Mouse (Mus musculus) liver, adult 2 months (tissue): ENCODE measurements around the gene Nrip1. TPM values are rescaled to one million over a fixed set of nuclear protein-coding genes. Genes with fewer than 3 reads are reported as not detected.

Experiments used
- DNase-seq: peaks from one replicate; pipeline ENCODE4 v3.0.0-alpha.2; 2011; ENCODE audit warnings: low read depth, low spot score; ENCODE audit errors: extremely low read depth
- H3K27ac ChIP-seq: fragments of 200-500 bp; replicated peaks from 2 replicates; pipeline ENCODE4 v1.5.1; 2012; ENCODE audit warnings: low read depth, mild to moderate bottlenecking, control low read depth, inconsistent platforms, low read length; ENCODE audit not compliant: insufficient read depth
- H3K27me3 ChIP-seq: fragments of 200-500 bp; 2 replicates; pipeline ENCODE4 v1.6.1; 2012; ENCODE audit warnings: mild to moderate bottlenecking, moderate library complexity, low read length, inconsistent platforms; ENCODE audit not compliant: control insufficient read depth, insufficient read depth
- H3K36me3 ChIP-seq: fragments of 200-500 bp; 2 replicates; pipeline ENCODE4 v1.6.1; 2012; ENCODE audit warnings: low read length, inconsistent platforms; ENCODE audit not compliant: control insufficient read depth, insufficient read depth
- H3K4me1 ChIP-seq: fragments of 200-500 bp; 2 replicates; pipeline ENCODE4 v1.6.1; 2011; ENCODE audit warnings: low read length; ENCODE audit not compliant: control insufficient read depth, insufficient read depth
- H3K4me3 ChIP-seq: fragments of 200-500 bp; 2 replicates; pipeline ENCODE4 v1.5.1; 2011; ENCODE audit warnings: low read depth, mild to moderate bottlenecking, control low read depth, low read length, moderate library complexity; ENCODE audit not compliant: insufficient read depth
- H3K79me2 ChIP-seq: fragments of 200-500 bp; 2 replicates; pipeline ENCODE4 v1.6.1; 2012; ENCODE audit warnings: inconsistent platforms, mild to moderate bottlenecking, low read length, moderate library complexity; ENCODE audit not compliant: control insufficient read depth, insufficient read depth
- H3K9ac ChIP-seq: fragments of 200-500 bp; 2 replicates; pipeline ENCODE4 v1.6.1; 2012; ENCODE audit warnings: low read depth, mild to moderate bottlenecking, control low read depth, inconsistent platforms, low read length
- CTCF ChIP-seq: fragments of 200-500 bp; IDR thresholded peaks from 2 replicates; pipeline ENCODE4 v1.5.1; 2011; ENCODE audit warnings: low read depth, low read length, control low read depth
- POLR2A ChIP-seq: fragments of 200-500 bp; IDR thresholded peaks from 2 replicates; pipeline ENCODE4 v1.6.1; 2011; ENCODE audit warnings: low read length, control low read depth; ENCODE audit not compliant: insufficient read depth; ENCODE audit errors: extremely low read depth
- WGBS: fragments of 180-500 bp; shearing (Covaris S2); methylation state at CpG from one replicate; pipeline ENCODE4 v1.1.7; 2018; 5-methylcytosine and 5-hydroxymethylcytosine counted together
- polyA plus RNA-seq: library from polyadenylated mRNA; depleted of rRNA; stranded (reverse); fragments of >200 nt; gene quantifications from 2 replicates; pipeline ENCODE4 v1.2.3, GENCODE M21; 2012; rRNA removed
- total RNA-seq: library from RNA; depleted of rRNA; stranded (reverse); fragments of >200 nt; gene quantifications from 2 replicates; pipeline ENCODE4 v1.2.3, GENCODE M21; 2014; rRNA removed

The Nrip1 gene
- 8.9 and 13.7 TPM in 2 replicates for total RNA-seq
- 2.9 and 3.7 TPM in 2 replicates for polyA plus RNA-seq

- Histone ChIP-seq H3K79me2 (peaks cover 11% of the 10 kb centered on the region), H3K4me1 (peaks cover 8% of the 10 kb centered on the region; the same call in 1 of the 2 replicates), H3K27me3 (no peaks in the 10 kb centered on the region), H3K9ac (peak within 1 kb of the TSS; percentile 99), H3K4me3 (peak within 1 kb of the TSS; percentile 76), H3K36me3 (no peaks in the 10 kb centered on the region), H3K27ac (peak within 1 kb of the TSS; percentile 95)
- peak; percentile 56 for DNase-seq
- WGBS: 0% methylated on average over 9 of the region's 9 CpGs
- TF ChIP-seq CTCF (0 out of 2 replicates have a peak, but pooled peaks have one; percentile 20), POLR2A (0 out of 2 replicates have a peak, but pooled peaks have one; percentile 16)
These were observed at the start of gene Nrip1 for GRCm38 (mm10) chr16:76373671-76374091. TSS of gene Nrip1 (minus strand) at chr16:76373827.

GRCm38 (mm10) chr16:76422531-76422930, 48.9 kb upstream of the Nrip1 start:
- no peaks in the 10 kb centered on the region for H3K79me2 ChIP-seq
- no peak overlapping the region for H3K4me3 ChIP-seq
- no peak overlapping the region for H3K27ac ChIP-seq
- no peaks in the 10 kb centered on the region for H3K27me3 ChIP-seq
- 89% methylated on average over 1 of the region's 1 CpGs for WGBS
- H3K4me1 ChIP-seq: no peaks in the 10 kb centered on the region
- H3K36me3 ChIP-seq: no peaks in the 10 kb centered on the region
- no peak for DNase-seq
- H3K9ac ChIP-seq: no peak overlapping the region
- no peak for TF ChIP-seq POLR2A
- TF ChIP-seq CTCF: no peak

GRCm38 (mm10) chr16:76419849-76420248, 46.2 kb upstream of the Nrip1 start:
- Histone ChIP-seq H3K9ac (no peak overlapping the region), H3K27ac (no peak overlapping the region), H3K27me3 (no peaks in the 10 kb centered on the region), H3K36me3 (no peaks in the 10 kb centered on the region), H3K79me2 (no peaks in the 10 kb centered on the region), H3K4me3 (no peak overlapping the region), H3K4me1 (no peaks in the 10 kb centered on the region)
- WGBS: 84% methylated on average over 8 of the region's 8 CpGs
- DNase-seq: no peak
- TF ChIP-seq CTCF: no peak
- no peak for TF ChIP-seq POLR2A

- H3K4me1 ChIP-seq: no peaks in the 10 kb centered on the region
- DNase-seq: no peak
- TF ChIP-seq CTCF (no peak), POLR2A (no peak)
- 100% methylated on average over 2 of the region's 2 CpGs for WGBS
- H3K79me2 ChIP-seq: no peaks in the 10 kb centered on the region
- no peak overlapping the region for H3K4me3 ChIP-seq
- H3K36me3 ChIP-seq: no peaks in the 10 kb centered on the region
- no peak overlapping the region for H3K27ac ChIP-seq
- H3K27me3 ChIP-seq: no peaks in the 10 kb centered on the region
- H3K9ac ChIP-seq: no peak overlapping the region
These were observed 42.9 kb upstream of the Nrip1 start for GRCm38 (mm10) chr16:76416477-76416876.

- no peak overlapping the region for H3K27ac ChIP-seq
- no peak overlapping the region for H3K4me3 ChIP-seq
- H3K4me1 ChIP-seq: no peaks in the 10 kb centered on the region
- H3K27me3 ChIP-seq: no peaks in the 10 kb centered on the region
- TF ChIP-seq CTCF (no peak), POLR2A (no peak)
- H3K79me2 ChIP-seq: no peaks in the 10 kb centered on the region
- WGBS: 72% methylated on average over 5 of the region's 5 CpGs
- no peak overlapping the region for H3K9ac ChIP-seq
- no peak for DNase-seq
- H3K36me3 ChIP-seq: no peaks in the 10 kb centered on the region
These were observed 42.4 kb upstream of the Nrip1 start for GRCm38 (mm10) chr16:76416060-76416438.

- Histone ChIP-seq H3K4me1 (no peaks in the 10 kb centered on the region), H3K36me3 (no peaks in the 10 kb centered on the region), H3K4me3 (no peak overlapping the region), H3K79me2 (no peaks in the 10 kb centered on the region), H3K27ac (no peak overlapping the region), H3K27me3 (no peaks in the 10 kb centered on the region), H3K9ac (no peak overlapping the region)
- TF ChIP-seq POLR2A (no peak), CTCF (no peak)
- no peak for DNase-seq
- 93% methylated on average over 9 of the region's 9 CpGs for WGBS
These were observed 41.9 kb upstream of the Nrip1 start for GRCm38 (mm10) chr16:76415407-76416059.
